Mouse (Mus musculus): ENCODE measurements around the gene Calhm2. TPM values are rescaled to one million over a fixed set of nuclear protein-coding genes. Genes with fewer than 3 reads are reported as not detected.

The Calhm2 gene
- polyA plus RNA-seq, 1 experiment from 2014 or later = 2.8 TPM

Other genes with a start within 250 kb of the Calhm2 start
- 24.3 and 28.3 TPM in 2 replicates for gene Ina, start 123.6 kb downstream of the Calhm2 start, polyA plus RNA-seq (2016; fragmentation: Nextera tagmentation; extraction: Ambion mirVana)
- 73.7 and 74.1 TPM in 2 replicates for gene Nt5c2, start 123.1 kb downstream of the Calhm2 start, polyA plus RNA-seq (2016; fragmentation: Nextera tagmentation; extraction: Ambion mirVana)
- 36.1 and 36.5 TPM in 2 replicates for gene Pcgf6, start 87.4 kb downstream of the Calhm2 start, polyA plus RNA-seq (2016; fragmentation: Nextera tagmentation; extraction: Ambion mirVana)
- 7.2 and 7.5 TPM in 2 replicates for gene Taf5, start 70.5 kb downstream of the Calhm2 start, polyA plus RNA-seq (2016; fragmentation: Nextera tagmentation; extraction: Ambion mirVana)
- gene Usmg5, start 47.6 kb downstream of the Calhm2 start, polyA plus RNA-seq (2016; fragmentation: Nextera tagmentation; extraction: Ambion mirVana) = 1,163 and 1,191 TPM in 2 replicates
- 14.6 TPM in 2 replicates for gene Pdcd11, start 47.5 kb downstream of the Calhm2 start, polyA plus RNA-seq (2016; fragmentation: Nextera tagmentation; extraction: Ambion mirVana)
- not detected in 2 replicates for gene Calhm1, start 6.0 kb upstream of the Calhm2 start, polyA plus RNA-seq (2016; fragmentation: Nextera tagmentation; extraction: Ambion mirVana)
- gene Calhm3, start 19.5 kb upstream of the Calhm2 start, polyA plus RNA-seq (2016; fragmentation: Nextera tagmentation; extraction: Ambion mirVana) = not detected in 2 replicates
- 6.4 TPM in 2 replicates for gene Neurl1a, start 40.5 kb upstream of the Calhm2 start, polyA plus RNA-seq (2016; fragmentation: Nextera tagmentation; extraction: Ambion mirVana)